Mouse (Mus musculus): ENCODE data around the gene 1700011L22Rik. TPM values are rescaled to one million over a fixed set of nuclear protein-coding genes. Genes with fewer than 3 reads are reported as not detected.

1700011L22Rik gene
- polyA plus RNA-seq, 1 experiment from 2014 or later: not detected

GRCm38 (mm10) chr8:79173606-79174005 lies 74.8 kb downstream of the 1700011L22Rik start:
- no peak overlapping the region for H3K9ac ChIP-seq (ENCODE audit: low read length)
- no peak overlapping the region for H3K27ac ChIP-seq (ENCODE audit: low read depth, low read length)
- 0 out of 2 replicates have a peak, but pooled peaks have one; percentile 18 for ATAC-seq (replicated peaks; ENCODE audit: low FRiP score)
- no peaks in the 10 kb centered on the region for H3K9me3 ChIP-seq (ENCODE audit: control insufficient read depth, low read length)
- H3K36me3 ChIP-seq (ENCODE audit: control insufficient read depth, insufficient read depth, low read length): no peaks in the 10 kb centered on the region; the same call in 1 of the 2 replicates
- H3K4me3 ChIP-seq (ENCODE audit: low read depth, low read length): no peak overlapping the region
- no peak for DNase-seq (ENCODE audit: low spot score)
- no peaks in the 10 kb centered on the region for H3K4me1 ChIP-seq (replicated peaks; ENCODE audit: control insufficient read depth, insufficient read depth, low read length)
- WGBS: 76% methylated on average over 4 of the region's 4 CpGs
- H3K4me2 ChIP-seq (ENCODE audit: low read depth, low read length, severe bottlenecking): no peak overlapping the region
- H3K27me3 ChIP-seq (ENCODE audit: control insufficient read depth, insufficient read depth, low read length): no peaks in the 10 kb centered on the region

- H3K9ac ChIP-seq (ENCODE audit: low read length): no peak overlapping the region
- no peaks in the 10 kb centered on the region for H3K36me3 ChIP-seq (ENCODE audit: control insufficient read depth, insufficient read depth, low read length)
- no peaks in the 10 kb centered on the region for H3K9me3 ChIP-seq (ENCODE audit: control insufficient read depth, low read length)
- WGBS: 85% methylated on average over 3 of the region's 3 CpGs
- no peak overlapping the region for H3K27ac ChIP-seq (ENCODE audit: low read depth, low read length)
- no peak overlapping the region for H3K4me3 ChIP-seq (ENCODE audit: low read depth, low read length)
- H3K4me2 ChIP-seq (ENCODE audit: low read depth, low read length, severe bottlenecking): no peak overlapping the region
- ATAC-seq (replicated peaks; ENCODE audit: low FRiP score) (no peak), DNase-seq (ENCODE audit: low spot score) (no peak)
- H3K27me3 ChIP-seq (ENCODE audit: control insufficient read depth, insufficient read depth, low read length): no peaks in the 10 kb centered on the region
- 0 out of 2 replicates have a peak, but pooled peaks cover 1% of the 10 kb centered on the region for H3K4me1 ChIP-seq (replicated peaks; ENCODE audit: control insufficient read depth, insufficient read depth, low read length)
These were observed 83.1 kb downstream of the 1700011L22Rik start for GRCm38 (mm10) chr8:79165276-79165675.

GRCm38 (mm10) chr8:79164336-79164735 lies 84.0 kb downstream of the 1700011L22Rik start:
- WGBS: 86% methylated on average over 1 of the region's 1 CpGs
- Histone ChIP-seq H3K36me3 (ENCODE audit: control insufficient read depth, insufficient read depth, low read length) (no peaks in the 10 kb centered on the region), H3K4me2 (ENCODE audit: low read depth, low read length, severe bottlenecking) (no peak overlapping the region), H3K9ac (ENCODE audit: low read length) (no peak overlapping the region), H3K4me1 (replicated peaks; ENCODE audit: control insufficient read depth, insufficient read depth, low read length) (0 out of 2 replicates have a peak, but pooled peaks cover 3% of the 10 kb centered on the region), H3K27me3 (ENCODE audit: control insufficient read depth, insufficient read depth, low read length) (no peaks in the 10 kb centered on the region), H3K4me3 (ENCODE audit: low read depth, low read length) (no peak overlapping the region), H3K27ac (ENCODE audit: low read depth, low read length) (no peak overlapping the region), H3K9me3 (ENCODE audit: control insufficient read depth, low read length) (no peaks in the 10 kb centered on the region)
- no peak for DNase-seq (ENCODE audit: low spot score)
- no peak for ATAC-seq (replicated peaks; ENCODE audit: low FRiP score)

DNA sequence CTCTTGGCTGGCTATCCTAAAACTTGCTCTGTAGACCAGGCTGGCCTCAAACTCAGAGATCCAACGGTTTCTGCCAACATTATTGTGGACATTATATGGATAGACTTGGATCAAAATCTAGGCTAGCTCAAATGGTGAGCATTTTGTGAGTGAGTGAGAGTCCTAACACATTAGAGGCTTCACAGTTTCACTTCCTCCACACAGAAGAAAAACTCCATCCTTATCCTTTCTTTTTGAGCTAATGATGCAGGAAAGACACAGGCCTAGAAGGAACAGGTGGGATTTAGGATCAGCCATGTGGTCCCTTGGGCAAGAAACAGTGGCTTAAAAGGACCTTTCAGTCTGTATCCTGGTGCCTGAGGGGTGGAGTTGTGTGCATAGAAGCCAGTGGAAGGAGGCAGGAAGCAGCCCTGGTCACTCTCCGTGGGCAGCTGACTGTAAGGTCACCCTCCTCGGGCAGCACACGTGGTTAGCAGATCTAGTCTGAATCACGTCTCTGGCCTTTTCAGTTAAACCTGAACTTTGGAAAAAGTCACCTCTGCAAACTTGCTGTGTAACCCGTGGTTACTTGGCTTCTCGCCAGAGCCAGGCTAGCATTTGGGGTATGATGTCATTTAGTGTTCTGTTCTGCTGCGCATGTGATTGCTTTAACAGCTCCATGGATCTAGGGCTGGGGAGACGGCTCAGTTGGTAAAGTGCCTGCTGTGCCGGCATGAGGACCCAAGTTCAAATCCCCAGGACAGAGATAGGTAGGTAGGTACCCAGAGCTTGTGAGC lies 85.6 kb downstream of the 1700011L22Rik start:
- Histone ChIP-seq H3K36me3 (ENCODE audit: control insufficient read depth, insufficient read depth, low read length) (no peaks in the 10 kb centered on the region), H3K27me3 (ENCODE audit: control insufficient read depth, insufficient read depth, low read length) (no peaks in the 10 kb centered on the region), H3K4me3 (ENCODE audit: low read depth, low read length) (no peak overlapping the region), H3K9ac (ENCODE audit: low read length) (no peak overlapping the region), H3K4me1 (replicated peaks; ENCODE audit: control insufficient read depth, insufficient read depth, low read length) (0 out of 2 replicates have a peak, but pooled peaks cover 3% of the 10 kb centered on the region), H3K4me2 (ENCODE audit: low read depth, low read length, severe bottlenecking) (no peak overlapping the region), H3K27ac (ENCODE audit: low read depth, low read length) (no peak overlapping the region), H3K9me3 (ENCODE audit: control insufficient read depth, low read length) (no peaks in the 10 kb centered on the region)
- peak; percentile 30; the same call in 1 of the 2 replicates for ATAC-seq (replicated peaks; ENCODE audit: low FRiP score)
- DNase-seq (ENCODE audit: low spot score): peak; percentile 60
- WGBS: 73% methylated on average over 10 of the region's 10 CpGs

GRCm38 (mm10) chr8:79161172-79161778 lies 87.1 kb downstream of the 1700011L22Rik start:
- 92% methylated on average over 4 of the region's 4 CpGs for WGBS
- no peak overlapping the region for H3K9ac ChIP-seq (ENCODE audit: low read length)
- H3K9me3 ChIP-seq (ENCODE audit: control insufficient read depth, low read length): no peaks in the 10 kb centered on the region
- no peaks in the 10 kb centered on the region for H3K27me3 ChIP-seq (ENCODE audit: control insufficient read depth, insufficient read depth, low read length)
- no peak overlapping the region for H3K4me2 ChIP-seq (ENCODE audit: low read depth, low read length, severe bottlenecking)
- ATAC-seq (replicated peaks; ENCODE audit: low FRiP score): no peak
- H3K4me1 ChIP-seq (replicated peaks; ENCODE audit: control insufficient read depth, insufficient read depth, low read length): 0 out of 2 replicates have a peak, but pooled peaks cover 3% of the 10 kb centered on the region
- H3K4me3 ChIP-seq (ENCODE audit: low read depth, low read length): no peak overlapping the region
- H3K36me3 ChIP-seq (ENCODE audit: control insufficient read depth, insufficient read depth, low read length): no peaks in the 10 kb centered on the region
- no peak for DNase-seq (ENCODE audit: low spot score)
- no peak overlapping the region for H3K27ac ChIP-seq (ENCODE audit: low read depth, low read length)

Other genes with a start within 250 kb of the 1700011L22Rik start
- 11.7 and 13.1 TPM in 2 replicates for gene Zfp827, start 220.1 kb downstream of the 1700011L22Rik start, polyA plus RNA-seq (2014; fragmentation: Nextera tagmentation; extraction: Ambion mirVana)
- gene Mmaa, start 46.4 kb upstream of the 1700011L22Rik start, polyA plus RNA-seq (2014; fragmentation: Nextera tagmentation; extraction: Ambion mirVana): 11.5 and 13.3 TPM in 2 replicates
- 57.6 and 64.8 TPM in 2 replicates for gene Smad1, start 150.9 kb upstream of the 1700011L22Rik start, polyA plus RNA-seq (2014; fragmentation: Nextera tagmentation; extraction: Ambion mirVana)

Data from forebrain, embryonic 11.5 days (tissue).